Mouse (Mus musculus) testis, postnatal 14 days (tissue): Measurements from ENCODE around the gene Prcc.

Experiments used
- DNase-seq: peaks from one replicate; pipeline ENCODE4 v3.0.0; 2021; ENCODE audit warnings: low spot score

The Prcc gene

GRCm38 (mm10) chr3:87885281-87886003 lies at the start of gene Prcc:
TSS of gene Prcc (minus strand) at chr3:87885608.
- peak; percentile 96 for DNase-seq

GRCm38 (mm10) chr3:87935201-87935600 lies 49.8 kb upstream of the Prcc start:
- DNase-seq, result no peak

GRCm38 (mm10) chr3:87934501-87934900 lies 49.1 kb upstream of the Prcc start:
- DNase-seq, result no peak

- DNase-seq, result no peak
Measured at GRCm38 (mm10) chr3:87934026-87934425, 48.6 kb upstream of the Prcc start.

- DNase-seq, result peak; percentile 98
Measured at GRCm38 (mm10) chr3:87930078-87930795, 44.8 kb upstream of the Prcc start, which contains the start of the genes Isg20l2 and Rrnad1. TSS of gene Isg20l2 (plus strand) at chr3:87930314. TSS of gene Rrnad1 (minus strand) at chr3:87930717.

GRCm38 (mm10) chr3:87929341-87930077 lies 44.1 kb upstream of the Prcc start:
- no peak for DNase-seq

- no peak for DNase-seq
Measured at GRCm38 (mm10) chr3:87927452-87927851, 42.0 kb upstream of the Prcc start.

GRCm38 (mm10) chr3:87924996-87925395 lies 39.6 kb upstream of the Prcc start:
- DNase-seq, result no peak

- no peak for DNase-seq
Measured at GRCm38 (mm10) chr3:87920270-87920943, 35.0 kb upstream of the Prcc start.

GRCm38 (mm10) chr3:87919336-87920108 lies 34.1 kb upstream of the Prcc start, which contains the start of gene Mrpl24:
TSS of gene Mrpl24 (plus strand) at chr3:87919506.
- DNase-seq, result peak; percentile 87

GRCm38 (mm10) chr3:87918551-87918950 lies 33.1 kb upstream of the Prcc start:
- no peak for DNase-seq

- no peak for DNase-seq
Measured at GRCm38 (mm10) chr3:87916990-87917389, 31.6 kb upstream of the Prcc start.

- DNase-seq, result no peak
Measured at GRCm38 (mm10) chr3:87913891-87914290, 28.5 kb upstream of the Prcc start.

GRCm38 (mm10) chr3:87913491-87913890 lies 28.1 kb upstream of the Prcc start:
- no peak for DNase-seq

- DNase-seq, result peak; percentile 80
Measured at GRCm38 (mm10) chr3:87910573-87911141, 25.2 kb upstream of the Prcc start.

- no peak for DNase-seq
Measured at GRCm38 (mm10) chr3:87909874-87910273, 24.5 kb upstream of the Prcc start.

GRCm38 (mm10) chr3:87909381-87909780 lies 24.0 kb upstream of the Prcc start:
- no peak for DNase-seq

- DNase-seq, result no peak
Measured at GRCm38 (mm10) chr3:87907906-87908305, 22.5 kb upstream of the Prcc start.

- peak; percentile 46 for DNase-seq
Measured at GRCm38 (mm10) chr3:87906981-87907857, 21.8 kb upstream of the Prcc start.

- peak; percentile 75 for DNase-seq
Measured at GRCm38 (mm10) chr3:87906601-87906980, 21.2 kb upstream of the Prcc start.
